Mouse (Mus musculus) skeletal muscle tissue, postnatal 0 days (tissue): ENCODE results near the gene Hist1h3c. TPM values are rescaled to one million over a fixed set of nuclear protein-coding genes. Genes with fewer than 3 reads are reported as not detected.

ENCODE experiments used
- polyA plus RNA-seq: library from polyadenylated mRNA; unstranded; fragments of >200 nt; fragmentation: Nextera tagmentation; extraction: Ambion mirVana; gene quantifications from 2 replicates; pipeline ENCODE4 v1.2.1, GENCODE M21; 2015

Hist1h3c gene
- polyA plus RNA-seq, result 0.67 and 1.1 TPM in 2 replicates

DNA sequence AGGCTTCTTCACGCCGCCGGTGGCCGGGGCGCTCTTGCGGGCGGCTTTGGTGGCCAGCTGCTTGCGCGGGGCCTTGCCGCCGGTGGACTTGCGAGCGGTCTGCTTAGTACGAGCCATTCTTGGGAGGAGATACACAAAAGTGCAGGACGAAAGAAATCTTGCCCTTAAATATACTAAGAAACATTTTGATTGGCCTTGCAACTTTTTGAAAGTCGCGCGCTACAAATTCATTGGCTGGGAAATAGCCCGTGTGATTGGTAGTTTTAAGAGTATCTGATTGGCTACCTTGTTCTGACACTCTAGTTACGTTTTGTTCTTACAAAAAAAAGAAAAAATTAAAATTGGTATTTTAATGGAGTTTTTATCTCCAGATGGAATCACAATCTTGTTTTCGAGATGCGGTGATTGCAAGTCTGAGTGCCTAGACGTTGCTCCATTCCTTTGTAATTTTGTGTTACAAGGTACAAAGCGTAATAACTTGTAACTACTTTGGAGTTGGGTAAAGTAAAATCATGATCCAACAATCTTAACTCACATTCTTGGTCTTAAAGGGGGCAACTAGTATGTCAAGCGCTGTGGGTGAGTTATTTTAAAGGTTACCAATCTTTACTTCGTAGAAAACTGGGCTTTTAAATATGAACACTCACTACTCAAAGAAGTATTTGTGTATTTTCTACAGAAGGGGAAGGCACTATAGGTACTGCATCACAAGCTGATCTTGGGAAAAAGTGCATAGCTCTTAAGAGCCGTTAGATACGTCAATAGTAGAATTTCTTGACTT lies at the start of gene Hist1h3c:
Gene Hist1h3c, minus strand, starts transcription at position 222 of the 781 bp plus-strand sequence.

DNA sequence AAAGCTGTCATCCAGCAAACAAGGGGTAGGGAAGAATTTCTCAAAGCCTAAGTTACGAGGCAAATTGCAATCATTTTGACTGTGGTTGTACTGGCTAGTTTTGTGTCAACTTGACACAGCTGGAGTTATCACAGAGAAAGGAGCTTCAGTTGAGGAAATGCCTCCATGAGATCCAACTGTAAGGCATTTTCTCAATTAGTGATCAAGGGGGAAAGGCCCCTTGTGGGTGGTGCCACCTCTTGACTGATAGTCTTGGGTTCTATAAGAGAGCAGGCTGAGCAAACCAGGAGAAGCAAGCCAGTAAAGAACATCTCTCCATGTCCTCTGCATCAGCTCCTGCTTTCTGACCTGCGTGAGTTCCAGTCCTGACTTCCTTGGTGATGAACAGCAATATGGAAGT lies 24.2 kb upstream of the Hist1h3c start, which contains the start of gene Trim38:
Gene Trim38, plus strand, starts transcription at position 301 of the 400 bp plus-strand sequence.

DNA sequence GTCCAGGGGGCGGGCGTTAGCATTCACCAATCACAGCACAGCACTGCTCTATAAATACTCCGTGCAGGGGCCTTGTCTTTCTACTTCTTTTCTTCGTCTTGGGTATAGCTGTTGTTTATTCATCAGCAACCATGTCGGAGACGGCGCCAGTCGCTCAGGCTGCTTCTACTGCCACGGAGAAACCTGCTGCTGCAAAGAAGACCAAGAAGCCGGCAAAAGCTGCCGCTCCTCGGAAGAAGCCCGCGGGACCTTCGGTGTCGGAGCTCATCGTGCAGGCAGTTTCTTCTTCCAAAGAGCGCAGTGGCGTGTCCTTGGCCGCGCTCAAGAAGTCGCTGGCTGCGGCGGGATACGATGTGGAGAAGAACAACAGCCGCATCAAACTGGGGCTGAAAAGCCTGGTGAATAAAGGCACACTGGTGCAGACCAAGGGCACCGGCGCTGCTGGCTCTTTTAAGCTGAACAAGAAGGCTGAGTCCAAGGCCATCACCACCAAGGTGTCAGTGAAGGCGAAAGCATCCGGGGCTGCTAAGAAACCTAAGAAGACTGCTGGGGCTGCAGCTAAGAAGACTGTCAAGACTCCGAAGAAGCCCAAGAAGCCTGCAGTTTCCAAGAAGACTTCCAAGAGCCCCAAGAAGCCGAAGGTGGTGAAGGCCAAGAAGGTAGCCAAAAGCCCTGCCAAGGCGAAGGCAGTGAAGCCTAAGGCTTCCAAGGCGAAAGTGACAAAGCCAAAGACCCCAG lies 18.4 kb upstream of the Hist1h3c start, which contains the start of gene Hist1h1a:
Gene Hist1h1a, plus strand, starts transcription at position 81 of the 738 bp plus-strand sequence.

DNA sequence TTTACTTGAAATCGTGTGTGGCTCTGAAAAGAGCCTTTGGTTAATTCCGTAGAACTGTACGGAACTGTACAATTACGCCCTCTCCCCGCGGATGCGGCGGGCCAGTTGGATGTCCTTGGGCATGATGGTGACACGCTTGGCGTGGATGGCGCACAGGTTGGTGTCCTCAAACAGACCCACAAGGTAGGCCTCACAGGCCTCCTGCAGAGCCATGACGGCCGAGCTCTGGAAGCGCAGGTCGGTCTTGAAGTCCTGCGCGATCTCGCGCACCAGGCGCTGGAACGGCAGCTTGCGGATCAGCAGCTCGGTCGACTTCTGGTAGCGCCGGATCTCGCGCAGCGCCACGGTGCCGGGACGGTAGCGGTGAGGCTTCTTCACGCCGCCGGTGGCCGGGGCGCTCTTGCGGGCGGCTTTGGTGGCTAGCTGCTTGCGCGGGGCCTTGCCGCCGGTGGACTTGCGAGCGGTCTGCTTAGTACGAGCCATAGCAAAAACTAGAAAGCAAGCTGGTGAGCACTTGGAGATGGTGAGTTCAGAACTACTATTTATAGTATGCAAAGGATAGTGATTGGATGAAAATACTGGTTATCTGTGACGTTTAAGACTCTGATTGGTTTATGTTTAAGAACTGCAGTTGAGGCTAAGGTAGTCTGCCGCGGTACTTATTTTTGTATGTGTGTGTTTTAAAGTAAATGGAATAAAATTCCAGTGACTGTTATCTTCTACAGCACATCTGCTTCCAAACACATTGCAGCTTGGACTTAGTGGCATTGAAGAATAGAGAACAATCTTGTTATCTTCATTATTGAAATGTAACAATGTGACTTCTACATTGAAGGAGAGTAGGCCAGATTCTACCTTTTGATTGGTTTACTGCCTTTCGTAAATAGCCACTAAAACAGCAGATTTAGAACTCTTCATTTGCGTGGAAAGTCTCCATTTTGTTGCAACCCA lies 16.7 kb upstream of the Hist1h3c start, which contains the start of gene Hist1h3a:
Gene Hist1h3a, minus strand, starts transcription at position 516 of the 951 bp plus-strand sequence.

DNA sequence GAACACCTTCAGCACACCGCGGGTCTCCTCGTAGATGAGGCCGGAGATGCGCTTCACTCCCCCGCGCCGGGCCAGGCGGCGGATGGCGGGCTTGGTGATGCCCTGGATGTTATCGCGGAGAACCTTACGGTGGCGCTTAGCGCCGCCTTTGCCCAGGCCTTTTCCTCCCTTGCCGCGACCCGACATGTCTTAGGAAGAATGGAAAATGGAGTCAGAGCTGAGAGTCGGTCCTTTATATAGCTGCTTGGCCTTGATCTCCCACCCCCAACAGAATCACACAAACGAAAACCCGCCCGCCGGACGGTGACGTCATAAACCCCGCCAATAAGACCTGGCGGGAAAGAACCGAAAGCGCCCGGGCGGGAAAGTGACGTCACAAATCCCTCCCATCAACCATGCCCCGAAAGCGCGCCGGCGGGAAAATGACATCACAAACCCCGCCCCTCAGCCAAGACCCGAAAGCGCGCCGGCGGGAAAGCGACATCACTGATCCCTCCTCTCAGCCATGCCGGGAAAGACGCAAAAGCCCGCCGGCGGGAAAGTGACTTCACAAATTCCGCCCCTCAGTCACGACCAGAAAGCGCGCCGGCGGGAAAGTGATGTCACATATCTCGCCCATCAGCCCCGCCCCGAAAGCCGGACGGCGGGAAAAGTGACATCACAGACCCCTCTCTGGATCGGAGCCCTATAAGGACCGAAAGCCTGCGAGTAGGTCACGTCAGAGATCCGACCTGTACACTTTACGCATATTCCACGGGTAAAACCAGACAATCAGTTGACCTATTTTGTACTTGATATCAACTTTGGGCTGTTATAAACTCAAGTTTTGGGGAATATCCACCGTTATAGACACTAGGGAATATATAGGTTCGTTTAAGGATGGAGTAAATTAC lies 15.8 kb upstream of the Hist1h3c start, which contains the start of gene Hist1h4a:
Gene Hist1h4a, minus strand, starts transcription at position 259 of the 893 bp plus-strand sequence.

DNA sequence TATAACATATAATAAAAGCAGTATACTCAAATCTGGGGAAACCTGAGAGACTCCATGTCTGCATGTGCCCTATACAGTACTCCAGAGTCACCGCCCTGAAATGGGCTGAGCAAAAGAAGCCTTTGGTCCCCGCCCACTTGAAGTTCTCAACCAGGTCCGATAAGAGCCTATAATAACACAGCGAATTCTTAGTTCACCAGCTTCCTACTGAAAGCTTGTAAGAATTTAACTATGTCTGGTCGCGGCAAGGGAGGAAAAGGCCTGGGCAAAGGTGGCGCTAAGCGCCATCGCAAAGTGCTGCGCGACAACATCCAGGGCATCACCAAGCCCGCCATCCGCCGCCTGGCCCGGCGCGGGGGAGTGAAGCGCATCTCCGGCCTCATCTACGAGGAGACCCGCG lies 11.4 kb upstream of the Hist1h3c start, which contains the start of gene Hist1h4b:
Gene Hist1h4b, plus strand, starts transcription at position 224 of the 400 bp plus-strand sequence.

DNA sequence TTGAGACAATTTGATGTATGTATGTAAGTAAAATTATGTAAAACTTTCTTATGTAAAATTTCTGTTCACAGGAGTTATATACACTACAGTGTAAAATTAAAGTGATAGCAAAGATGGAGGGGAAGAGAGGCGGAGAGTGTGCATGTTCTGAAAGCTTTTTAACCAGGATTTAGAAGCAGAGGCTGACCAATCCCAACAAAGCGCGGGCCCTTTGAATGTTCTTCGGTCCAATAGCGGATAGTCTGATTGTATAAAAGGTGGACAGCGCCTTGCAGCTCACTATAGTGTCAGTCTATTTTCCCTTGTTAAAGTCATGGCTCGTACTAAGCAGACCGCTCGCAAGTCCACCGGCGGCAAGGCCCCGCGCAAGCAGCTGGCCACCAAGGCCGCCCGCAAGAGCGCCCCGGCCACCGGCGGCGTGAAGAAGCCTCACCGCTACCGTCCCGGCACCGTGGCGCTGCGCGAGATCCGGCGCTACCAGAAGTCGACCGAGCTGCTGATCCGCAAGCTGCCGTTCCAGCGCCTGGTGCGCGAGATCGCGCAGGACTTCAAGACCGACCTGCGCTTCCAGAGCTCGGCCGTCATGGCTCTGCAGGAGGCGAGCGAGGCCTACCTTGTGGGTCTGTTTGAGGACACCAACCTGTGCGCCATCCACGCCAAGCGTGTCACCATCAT lies 6.8 kb upstream of the Hist1h3c start, which contains the start of gene Hist1h3b:
Gene Hist1h3b, plus strand, starts transcription at position 201 of the 675 bp plus-strand sequence.

DNA sequence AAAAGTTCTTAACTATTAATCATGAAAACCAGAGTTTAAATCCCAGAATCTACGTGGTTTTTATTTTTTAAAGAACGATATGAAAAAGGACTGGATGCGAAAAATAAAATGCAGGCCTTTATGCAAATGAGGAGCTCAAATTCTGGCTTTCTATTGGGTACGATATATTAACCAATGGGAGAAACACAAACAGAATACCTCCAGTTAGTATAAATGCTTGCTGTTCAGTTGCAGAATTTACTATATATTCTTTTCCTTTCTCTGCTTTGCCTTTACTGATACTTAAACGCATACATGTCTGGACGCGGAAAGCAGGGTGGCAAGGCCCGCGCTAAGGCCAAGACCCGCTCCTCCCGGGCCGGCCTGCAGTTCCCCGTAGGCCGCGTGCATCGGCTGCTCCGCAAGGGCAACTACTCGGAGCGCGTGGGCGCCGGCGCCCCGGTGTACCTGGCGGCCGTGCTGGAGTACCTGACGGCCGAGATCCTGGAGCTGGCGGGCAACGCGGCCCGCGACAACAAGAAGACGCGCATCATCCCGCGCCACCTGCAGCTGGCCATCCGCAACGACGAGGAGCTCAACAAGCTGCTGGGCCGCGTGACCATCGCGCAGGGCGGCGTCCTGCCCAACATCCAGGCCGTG lies 5.6 kb upstream of the Hist1h3c start, which contains the start of gene Hist1h2ab:
Gene Hist1h2ab, plus strand, starts transcription at position 288 of the 639 bp plus-strand sequence.

DNA sequence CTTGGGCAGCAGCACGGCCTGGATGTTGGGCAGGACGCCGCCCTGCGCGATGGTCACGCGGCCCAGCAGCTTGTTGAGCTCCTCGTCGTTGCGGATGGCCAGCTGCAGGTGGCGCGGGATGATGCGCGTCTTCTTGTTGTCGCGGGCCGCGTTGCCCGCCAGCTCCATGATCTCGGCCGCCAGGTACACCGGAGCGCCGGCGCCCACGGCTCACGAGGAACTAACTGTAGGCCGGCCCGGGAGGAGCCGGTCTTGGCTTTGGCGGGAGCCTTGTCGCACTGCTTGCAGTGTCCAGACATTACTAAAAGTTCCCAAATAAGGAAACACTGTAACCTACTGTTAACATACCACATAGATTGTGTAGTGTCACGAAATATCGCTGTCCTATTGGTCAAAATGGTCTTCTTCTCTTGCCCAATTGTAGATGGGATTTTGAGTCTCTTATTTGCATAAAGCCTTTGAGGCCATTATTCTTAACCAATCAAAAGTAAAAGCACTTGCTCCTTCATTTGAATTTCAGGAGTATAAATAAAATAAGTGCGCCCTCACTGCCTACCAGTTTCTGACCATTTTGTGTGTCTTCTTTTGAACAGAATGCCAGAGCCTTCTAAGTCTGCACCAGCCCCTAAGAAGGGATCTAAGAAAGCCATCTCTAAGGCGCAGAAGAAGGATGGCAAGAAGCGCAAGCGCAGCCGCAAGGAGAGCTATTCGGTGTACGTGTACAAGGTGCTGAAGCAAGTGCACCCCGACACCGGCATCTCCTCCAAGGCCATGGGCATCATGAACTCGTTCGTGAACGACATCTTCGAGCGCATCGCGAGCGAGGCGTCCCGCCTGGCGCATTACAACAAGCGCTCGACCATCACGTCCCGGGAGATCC lies 1.0 kb upstream of the Hist1h3c start, which contains the start of gene Hist1h2bb:
Gene Hist1h2bb, plus strand, starts transcription at position 534 of the 880 bp plus-strand sequence.

DNA sequence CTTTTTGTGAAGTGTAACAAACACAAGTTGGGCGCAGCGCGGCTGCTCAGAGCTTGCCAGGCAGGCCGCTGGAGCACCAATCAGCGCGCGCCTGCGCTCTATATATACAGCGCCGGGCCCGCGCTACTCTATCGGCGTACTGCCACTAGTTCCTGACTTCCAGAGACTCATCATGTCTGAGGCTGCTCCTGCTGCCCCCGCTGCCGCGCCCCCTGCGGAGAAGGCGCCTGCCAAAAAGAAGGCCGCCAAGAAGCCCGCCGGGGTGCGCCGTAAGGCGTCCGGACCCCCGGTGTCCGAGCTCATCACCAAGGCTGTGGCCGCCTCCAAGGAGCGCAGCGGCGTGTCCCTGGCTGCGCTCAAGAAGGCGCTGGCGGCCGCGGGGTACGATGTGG lies 6.7 kb downstream of the Hist1h3c start, which contains the start of gene Hist1h1c:
Gene Hist1h1c, plus strand, starts transcription at position 132 of the 392 bp plus-strand sequence.

DNA sequence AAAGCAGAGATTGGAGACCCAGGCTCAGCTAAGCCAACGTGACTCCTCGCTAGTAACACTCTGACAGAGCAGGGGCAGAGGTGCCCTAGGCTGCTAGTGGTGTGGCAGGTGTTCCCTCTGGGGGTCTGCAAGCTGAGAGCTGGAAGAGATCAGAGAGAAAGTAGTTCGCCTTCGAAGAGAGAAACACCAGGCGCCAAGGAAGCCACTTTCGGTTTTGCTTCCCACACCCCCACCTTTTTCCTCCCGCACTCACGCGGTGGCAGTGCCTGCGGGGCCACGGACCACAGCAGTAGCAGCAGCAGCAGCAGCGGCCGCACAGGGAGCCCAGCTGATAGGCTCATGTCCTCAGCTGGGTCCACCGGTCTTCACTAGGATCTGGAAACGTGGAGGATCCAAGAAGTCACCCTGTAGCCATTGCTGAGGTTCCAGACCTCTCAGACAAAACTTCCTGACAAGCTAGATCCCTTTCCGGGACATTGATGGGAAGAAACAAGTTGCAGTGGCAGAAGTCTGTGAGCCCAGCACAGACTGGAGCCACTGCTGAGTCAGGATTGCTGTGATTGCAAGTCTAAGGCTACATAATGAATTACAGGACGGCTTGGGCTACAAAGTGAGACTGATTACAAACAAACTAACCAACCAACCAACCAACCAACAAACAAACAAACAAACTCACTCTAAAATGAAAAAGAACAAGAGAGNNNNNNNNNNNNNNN lies 34.9 kb downstream of the Hist1h3c start, which contains the start of gene Hfe:
Gene Hfe, minus strand, starts transcription at position 481 of the 716 bp plus-strand sequence.

DNA sequence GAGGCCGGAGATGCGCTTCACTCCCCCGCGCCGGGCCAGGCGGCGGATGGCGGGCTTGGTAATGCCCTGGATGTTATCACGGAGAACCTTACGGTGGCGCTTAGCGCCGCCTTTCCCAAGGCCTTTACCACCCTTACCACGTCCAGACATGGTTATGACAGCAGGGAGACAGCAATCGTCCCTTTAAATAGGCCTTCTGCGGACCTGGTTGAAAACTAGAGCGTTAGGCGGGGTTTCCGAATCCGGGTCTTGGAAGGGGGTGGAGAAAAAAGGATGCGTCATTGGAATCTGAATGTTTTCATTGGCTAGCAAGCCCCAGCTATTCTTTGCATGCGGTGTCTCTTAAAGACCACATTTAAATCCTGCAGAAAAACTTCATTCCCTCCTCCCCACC lies 47.1 kb downstream of the Hist1h3c start, which contains the start of gene Hist1h4c:
Gene Hist1h4c, minus strand, starts transcription at position 155 of the 394 bp plus-strand sequence.

DNA sequence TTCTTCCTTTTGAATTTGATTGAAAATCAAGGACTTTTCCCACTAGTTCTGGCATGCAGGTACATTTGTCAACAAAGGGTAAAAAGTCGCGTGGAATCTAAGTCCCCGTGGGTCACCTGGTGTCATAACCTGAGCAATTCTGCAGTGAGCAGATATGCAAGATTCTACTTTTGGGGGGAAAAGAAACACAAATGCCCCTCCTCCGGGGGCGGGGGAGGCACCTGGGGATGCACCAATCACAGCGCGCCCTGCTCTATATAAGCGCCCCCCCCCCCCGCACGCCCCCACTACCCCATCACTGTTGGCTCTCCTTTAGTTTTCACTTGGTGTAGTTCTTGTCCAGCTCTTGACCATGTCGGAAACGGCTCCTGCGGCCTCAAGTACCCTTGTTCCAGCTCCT lies 49.9 kb downstream of the Hist1h3c start, which contains the start of gene Hist1h1t:
Gene Hist1h1t, plus strand, starts transcription at position 301 of the 400 bp plus-strand sequence.

